Mouse (Mus musculus) testis, adult 2 months (tissue): ENCODE measurements around the gene Stag2. TPM values are rescaled to one million over a fixed set of nuclear protein-coding genes. Genes with fewer than 3 reads are reported as not detected.

ENCODE experiments used
- H3K27ac ChIP-seq: fragments of 200-500 bp; 2 replicates; pipeline ENCODE4 v1.5.1; 2012; ENCODE audit warnings: low read depth, low read length; ENCODE audit not compliant: control insufficient read depth, insufficient read depth
- H3K27me3 ChIP-seq: fragments of 200-500 bp; 2 replicates; pipeline ENCODE4 v1.6.1; 2012; ENCODE audit warnings: mild to moderate bottlenecking, low read length, moderate library complexity; ENCODE audit not compliant: control insufficient read depth, insufficient read depth
- H3K36me3 ChIP-seq: fragments of 200-500 bp; 2 replicates; pipeline ENCODE4 v1.6.1; 2012; ENCODE audit warnings: mild to moderate bottlenecking, low read length; ENCODE audit not compliant: control insufficient read depth, insufficient read depth
- H3K4me1 ChIP-seq: fragments of 200-500 bp; 2 replicates; pipeline ENCODE4 v1.6.1; 2012; ENCODE audit warnings: low read length; ENCODE audit not compliant: control insufficient read depth, insufficient read depth
- H3K4me3 ChIP-seq: fragments of 200-500 bp; 2 replicates; pipeline ENCODE4 v1.5.1; 2012; ENCODE audit warnings: low read depth, mild to moderate bottlenecking, low read length, moderate library complexity, mixed read lengths; ENCODE audit not compliant: control insufficient read depth
- CTCF ChIP-seq: fragments of 200-500 bp; IDR thresholded peaks from 2 replicates; pipeline ENCODE4 v1.5.1; 2012; ENCODE audit warnings: low read depth, mild to moderate bottlenecking, inconsistent platforms, low read length, moderate library complexity; ENCODE audit not compliant: control insufficient read depth, insufficient read depth, insufficient replicate concordance
- POLR2A ChIP-seq: fragments of 200-500 bp; IDR thresholded peaks from 2 replicates; pipeline ENCODE4 v1.6.1; 2012; ENCODE audit warnings: low read depth, mild to moderate bottlenecking, inconsistent platforms, low read length, moderate library complexity; ENCODE audit not compliant: control insufficient read depth
- polyA plus RNA-seq: library from polyadenylated mRNA; depleted of rRNA; stranded (reverse); fragments of >200 nt; gene quantifications from 2 replicates; pipeline ENCODE4 v1.2.3, GENCODE M21; 2012

Stag2 gene
- polyA plus RNA-seq, 1 experiment, result 3.7 TPM

GRCm38 (mm10) chrX:42165455-42165854, 16.3 kb downstream of the Stag2 start:
- Histone ChIP-seq H3K36me3 (no peaks in the 10 kb centered on the region), H3K27ac (no peak overlapping the region), H3K27me3 (no peaks in the 10 kb centered on the region), H3K4me3 (no peak overlapping the region), H3K4me1 (no peaks in the 10 kb centered on the region)
- TF ChIP-seq CTCF (no peak), POLR2A (no peak)

- TF ChIP-seq CTCF (no peak), POLR2A (no peak)
- H3K4me1 ChIP-seq, result no peaks in the 10 kb centered on the region
- H3K36me3 ChIP-seq, result no peaks in the 10 kb centered on the region
- no peak overlapping the region for H3K27ac ChIP-seq
- H3K27me3 ChIP-seq, result no peaks in the 10 kb centered on the region
- no peak overlapping the region for H3K4me3 ChIP-seq
These were observed 21.7 kb downstream of the Stag2 start for GRCm38 (mm10) chrX:42170811-42171210.

GRCm38 (mm10) chrX:42187590-42187989, 38.5 kb downstream of the Stag2 start:
- no peaks in the 10 kb centered on the region for H3K36me3 ChIP-seq
- H3K27me3 ChIP-seq, result no peaks in the 10 kb centered on the region
- no peak for TF ChIP-seq POLR2A
- no peak for TF ChIP-seq CTCF

GRCm38 (mm10) chrX:42188825-42189426, 39.8 kb downstream of the Stag2 start:
- no peaks in the 10 kb centered on the region for H3K36me3 ChIP-seq
- no peaks in the 10 kb centered on the region for H3K27me3 ChIP-seq
- TF ChIP-seq CTCF (no peak), POLR2A (no peak)
- H3K27ac ChIP-seq, result no peak overlapping the region
- no peak overlapping the region for H3K4me3 ChIP-seq
- no peaks in the 10 kb centered on the region for H3K4me1 ChIP-seq

More at GRCm38 (mm10) chrX:42187590-42187989, 38.5 kb downstream of the Stag2 start:
- Histone ChIP-seq H3K4me3 (no peak overlapping the region), H3K4me1 (no peaks in the 10 kb centered on the region), H3K27ac (no peak overlapping the region)

- TF ChIP-seq CTCF, result no peak
- TF ChIP-seq POLR2A, result no peak
- Histone ChIP-seq H3K36me3 (no peaks in the 10 kb centered on the region), H3K27ac (no peak overlapping the region), H3K4me1 (no peaks in the 10 kb centered on the region), H3K4me3 (no peak overlapping the region), H3K27me3 (no peaks in the 10 kb centered on the region)
These were observed 45.5 kb downstream of the Stag2 start for GRCm38 (mm10) chrX:42194608-42195007.

- TF ChIP-seq POLR2A (no peak), CTCF (no peak)
- Histone ChIP-seq H3K36me3 (no peaks in the 10 kb centered on the region), H3K27me3 (no peaks in the 10 kb centered on the region), H3K4me1 (no peaks in the 10 kb centered on the region), H3K4me3 (no peak overlapping the region), H3K27ac (no peak overlapping the region)
These were observed 53.4 kb downstream of the Stag2 start for GRCm38 (mm10) chrX:42202482-42202881.

GRCm38 (mm10) chrX:42215742-42216141, 66.6 kb downstream of the Stag2 start:
- TF ChIP-seq CTCF, result no peak
- TF ChIP-seq POLR2A, result no peak
- Histone ChIP-seq H3K36me3 (no peaks in the 10 kb centered on the region), H3K27me3 (no peaks in the 10 kb centered on the region), H3K27ac (no peak overlapping the region), H3K4me1 (no peaks in the 10 kb centered on the region), H3K4me3 (no peak overlapping the region)
